Mouse (Mus musculus) intestine, postnatal 0 days (tissue): ENCODE measurements at regions not wholly inside any gene's neighbourhood (a gene's known extent, or its start where the extent isn't known, plus 50 kb on each side); places are given as distances from the start of the nearest gene placed in this dataset.
A peak's percentile ranks its signal among the peaks of the same experiment; 100 is the strongest.

Experiments
- ATAC-seq: fragments of 200-750 bp; cut with Nextera tagmentation; 2 replicates; pipeline ENCODE4 v1.8.0; 2017; ENCODE audit warnings: mild to moderate bottlenecking, moderate TSS enrichment, moderate library complexity
- H3K27ac ChIP-seq: fragments of 300-500 bp; sonication (generic); 2 replicates; pipeline ENCODE4 v1.5.1; 2014; ENCODE audit warnings: mild to moderate bottlenecking, low read depth, low read length, moderate library complexity
- H3K27me3 ChIP-seq: fragments of 300-500 bp; sonication (generic); replicated peaks from 2 replicates; pipeline ENCODE4 v1.6.1; 2014; ENCODE audit warnings: low read length, mixed read lengths; ENCODE audit not compliant: control insufficient read depth, insufficient read depth
- H3K36me3 ChIP-seq: fragments of 300-500 bp; sonication (generic); 2 replicates; pipeline ENCODE4 v1.6.1; 2014; ENCODE audit warnings: mild to moderate bottlenecking, moderate library complexity; ENCODE audit not compliant: control insufficient read depth, insufficient read depth
- H3K4me1 ChIP-seq: fragments of 300-500 bp; sonication (generic); replicated peaks from 2 replicates; pipeline ENCODE4 v1.6.1; 2014; ENCODE audit warnings: antibody characterized with exemption, low read length, mixed read lengths; ENCODE audit not compliant: control insufficient read depth, insufficient read depth
- H3K4me2 ChIP-seq: fragments of 300-500 bp; sonication (generic); replicated peaks from 2 replicates; pipeline ENCODE4 v1.6.1; 2014; ENCODE audit warnings: low read depth, mild to moderate bottlenecking, moderate library complexity
- H3K4me3 ChIP-seq: fragments of 300-500 bp; sonication (generic); 2 replicates; pipeline ENCODE4 v1.5.1; 2014; ENCODE audit warnings: low read depth, low read length
- H3K9ac ChIP-seq: fragments of 300-500 bp; sonication (generic); 2 replicates; pipeline ENCODE4 v1.6.1; 2014; ENCODE audit warnings: mild to moderate bottlenecking, low read depth, low read length
- H3K9me3 ChIP-seq: fragments of 300-500 bp; sonication (generic); 2 replicates; pipeline ENCODE4 v1.6.1; 2016; ENCODE audit warnings: mixed run types; ENCODE audit not compliant: control insufficient read depth
- CTCF ChIP-seq: sonication (generic); IDR thresholded peaks from 2 replicates; pipeline ENCODE4 v1.5.1; 2016; ENCODE audit warnings: low read depth, mild to moderate bottlenecking, control low read depth, antibody characterized with exemption, moderate library complexity
- WGBS: fragments of 180-500 bp; shearing (Covaris S2); extraction: QIAGEN DNeasy Blood & Tissue Kit; methylation state at CpG from one replicate; pipeline ENCODE4 v1.1.7; 2014; 5-methylcytosine and 5-hydroxymethylcytosine counted together

GRCm38 (mm10) chr11:18821384-18821783 is 197.4 kb downstream of the Meis1 start:
- no peak overlapping the region for H3K4me3 ChIP-seq
- no peak for ATAC-seq
- TF ChIP-seq CTCF, result peak; percentile 65
- H3K36me3 ChIP-seq, result no peaks in the 10 kb centered on the region
- no peak overlapping the region for H3K27ac ChIP-seq
- no peaks in the 10 kb centered on the region for H3K9me3 ChIP-seq
- no peak overlapping the region for H3K4me2 ChIP-seq
- H3K27me3 ChIP-seq, result no peaks in the 10 kb centered on the region; the same call in 1 of the 2 replicates
- no peaks in the 10 kb centered on the region for H3K4me1 ChIP-seq
- H3K9ac ChIP-seq, result no peak overlapping the region
- 36% methylated on average over 1 of the region's 1 CpGs for WGBS

- no peak overlapping the region for H3K4me2 ChIP-seq
- no peaks in the 10 kb centered on the region for H3K9me3 ChIP-seq
- no peaks in the 10 kb centered on the region for H3K27me3 ChIP-seq
- H3K27ac ChIP-seq, result no peak overlapping the region
- no peaks in the 10 kb centered on the region for H3K4me1 ChIP-seq
- 90% methylated on average over 3 of the region's 3 CpGs for whole genome bisulfite sequencing
- no peak for TF ChIP-seq CTCF
- H3K9ac ChIP-seq, result no peak overlapping the region
- ATAC-seq, result no peak
- no peaks in the 10 kb centered on the region for H3K36me3 ChIP-seq
- H3K4me3 ChIP-seq, result no peak overlapping the region
These were observed 204.7 kb downstream of the Meis1 start for GRCm38 (mm10) chr11:18814110-18814509.

- no peak overlapping the region for H3K27ac ChIP-seq
- 86% methylated on average over 3 of the region's 3 CpGs for WGBS
- no peak for ATAC-seq
- H3K4me3 ChIP-seq, result no peak overlapping the region
- H3K36me3 ChIP-seq, result no peaks in the 10 kb centered on the region
- no peaks in the 10 kb centered on the region for H3K9me3 ChIP-seq
- no peak overlapping the region for H3K4me2 ChIP-seq
- H3K4me1 ChIP-seq, result no peaks in the 10 kb centered on the region
- no peak for TF ChIP-seq CTCF
- no peak overlapping the region for H3K9ac ChIP-seq
- H3K27me3 ChIP-seq, result no peaks in the 10 kb centered on the region
These were observed 251.3 kb downstream of the Meis1 start for GRCm38 (mm10) chr11:18767479-18767878.

DNA sequence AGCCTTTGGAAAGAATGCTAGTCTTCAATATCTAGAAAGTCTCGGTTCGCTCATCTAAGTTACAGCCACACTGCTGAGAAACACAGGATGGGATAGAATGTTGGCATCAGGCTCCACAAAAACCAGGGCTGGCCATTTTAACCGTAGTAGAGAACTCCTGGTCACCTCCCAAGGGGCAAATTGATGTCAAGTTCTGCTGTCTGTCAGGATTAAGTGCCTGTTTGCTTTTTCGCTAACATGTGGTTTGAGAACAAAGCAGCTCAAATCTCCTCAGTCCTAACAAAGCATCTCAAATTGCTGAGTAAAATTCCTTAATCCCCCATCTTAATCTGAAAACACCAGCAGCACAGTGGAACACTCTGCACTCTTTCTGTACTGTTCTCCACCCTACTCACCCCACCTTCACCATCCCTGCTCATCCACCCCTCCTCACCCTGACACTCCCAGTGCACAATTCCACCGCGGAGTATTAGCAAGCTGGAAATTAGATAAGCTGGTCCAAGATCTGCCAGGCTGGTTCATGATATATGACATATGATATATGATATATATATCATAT is 252.2 kb downstream of the Meis1 start:
- no peak for TF ChIP-seq CTCF
- Histone ChIP-seq H3K9ac (no peak overlapping the region), H3K27me3 (no peaks in the 10 kb centered on the region), H3K4me1 (no peaks in the 10 kb centered on the region), H3K4me3 (no peak overlapping the region), H3K9me3 (no peaks in the 10 kb centered on the region), H3K4me2 (no peak overlapping the region), H3K27ac (no peak overlapping the region), H3K36me3 (no peaks in the 10 kb centered on the region)
- 69% methylated on average over 6 of the region's 6 CpGs for WGBS
- ATAC-seq, result no peak

- WGBS, result 87% methylated on average over 6 of the region's 6 CpGs
- ATAC-seq, result no peak
- no peak overlapping the region for H3K4me2 ChIP-seq
- no peaks in the 10 kb centered on the region for H3K36me3 ChIP-seq
- no peaks in the 10 kb centered on the region for H3K9me3 ChIP-seq
- no peaks in the 10 kb centered on the region for H3K4me1 ChIP-seq
- TF ChIP-seq CTCF, result no peak
- no peak overlapping the region for H3K4me3 ChIP-seq
- no peaks in the 10 kb centered on the region for H3K27me3 ChIP-seq
- no peak overlapping the region for H3K27ac ChIP-seq
- no peak overlapping the region for H3K9ac ChIP-seq
These were observed 260.2 kb downstream of the Meis1 start for GRCm38 (mm10) chr11:18758591-18759074.

- Histone ChIP-seq H3K36me3 (no peaks in the 10 kb centered on the region), H3K27ac (no peak overlapping the region), H3K4me3 (no peak overlapping the region), H3K27me3 (no peaks in the 10 kb centered on the region), H3K4me1 (no peaks in the 10 kb centered on the region), H3K9ac (no peak overlapping the region), H3K4me2 (no peak overlapping the region), H3K9me3 (no peaks in the 10 kb centered on the region)
- ATAC-seq, result no peak
- WGBS, result 53% methylated on average over 1 of the region's 1 CpGs
- no peak for TF ChIP-seq CTCF
These were observed 262.2 kb downstream of the Meis1 start for GRCm38 (mm10) chr11:18756576-18756975.
